8 mouse cellular contexts compared by ENCODE assay signal in genomic region chr17:71195633-71196391, GRCm38 (mm10). TPM values are rescaled to one million over a fixed set of nuclear protein-coding genes. Genes with fewer than 3 reads are reported as not detected.
DNase-seq lines count a peak whose midpoint lies in the region; ATAC-seq lines count a peak whose summit lies in the region.

No protein-coding gene starts in this region.

- 50% methylated on average over 10 of the region's 10 CpGs for WGBS in heart, embryonic 10.5 days

- no peak overlapping the region for H3K27ac ChIP-seq in heart, embryonic 10.5 days

- peaks cover 21% of the 10 kb centered on the region; the same call in 1 of the 2 replicates for H3K4me1 ChIP-seq in heart, embryonic 10.5 days

- H3K36me3 ChIP-seq in heart, embryonic 10.5 days, result no peaks in the 10 kb centered on the region

- no peaks in the 10 kb centered on the region for H3K27me3 ChIP-seq in heart, embryonic 10.5 days (ENCODE audit: insufficient read depth, poor library complexity, severe bottlenecking)

- H3K4me3 ChIP-seq in heart, embryonic 10.5 days, result peak overlapping the region; percentile 22; the same call in 1 of the 2 replicates

- 0 out of 2 replicates have a peak, but pooled peaks cover 3% of the 10 kb centered on the region for H3K9me3 ChIP-seq in heart, embryonic 10.5 days

- ATAC-seq in megakaryocyte progenitor cell, adult 5-6 weeks (replicated peaks; ENCODE audit: poor library complexity), result peak; percentile 54

- DNase-seq in adrenal gland, adult 18-20 months (ENCODE audit: low spot score in 2 of 2), result peak; percentile 38 to 47
- no peak for DNase-seq in adrenal gland, postnatal 4 days (ENCODE audit: low spot score in 2 of 2)
- DNase-seq in urinary bladder, postnatal 25 days (ENCODE audit: low spot score), result peak; percentile 49
- no peak for DNase-seq in urinary bladder, adult 2 months (ENCODE audit: low spot score)
- DNase-seq in heart, embryonic 10.5 days (ENCODE audit: low spot score), result no peak
- DNase-seq in kidney, postnatal 10 days, result peak; percentile 60
- peak; percentile 41 for DNase-seq in thymus, postnatal 14 days

RNA-seq across cellular contexts. Expression of gene Lpin2, which starts 13.5 kb away (rescaled TPM):
- 10 to 100 TPM; 34.4 to 40.1 TPM for total RNA-seq in adrenal gland, adult 18-20 months (2021)
- total RNA-seq in adrenal gland, postnatal 4 days (2021), result 10 to 100 TPM; 55.2 to 63.6 TPM
- polyA plus RNA-seq in urinary bladder, adult 2 months (2012; rRNA removed), result 13.7 and 18.8 TPM in 2 replicates
- 20.9 and 24.2 TPM in 2 replicates for polyA plus RNA-seq in heart, embryonic 10.5 days (2016; fragmentation: Nextera tagmentation; extraction: Ambion mirVana)
- total RNA-seq in megakaryocyte progenitor cell, adult 5-6 weeks (2015), result 18.9 and 26.4 TPM in 2 replicates
- 26.1 and 47.3 TPM in 2 replicates for total RNA-seq in megakaryocyte progenitor cell, adult 5-6 weeks (2017)

Comparison
In these comparisons a context has a peak if more than half of its experiments do, and no peak if none do; other contexts are left out.
1. DNase-seq: peak in adrenal gland, adult 18-20 months (2 of 2), urinary bladder, postnatal 25 days (single experiment), kidney, postnatal 10 days (single experiment) and thymus, postnatal 14 days (single experiment); none in adrenal gland, postnatal 4 days (0 of 2), urinary bladder, adult 2 months (single experiment) and heart, embryonic 10.5 days (single experiment).